Mouse (Mus musculus) cerebellum, postnatal 36 days (tissue): ENCODE measurements around the gene Olfr639.
"Not testable (repeated sequence)": the region's sequence is repeated elsewhere in the genome, so short reads cannot be mapped to it uniquely, and the experiment has no call there.

Experiments used
- DNase-seq, 2 experiments: peaks; one replicate each; pipeline ENCODE4 v3.0.0; 2021 to 2022; ENCODE audit warnings: mixed read lengths in 2 of 2

The Olfr639 gene

GRCm38 (mm10) chr7:104017203-104017602 is at the start of gene Olfr639:
TSS of gene Olfr639 (minus strand) at chr7:104017303.
- no peak for DNase-seq

- no peak for DNase-seq
Measured at GRCm38 (mm10) chr7:104061345-104061744, 44.2 kb upstream of the Olfr639 start, which contains the start of gene 4930516K23Rik. TSS of gene 4930516K23Rik (minus strand) at chr7:104061445.

- DNase-seq = no peak
Measured at GRCm38 (mm10) chr7:104059215-104059614, 42.1 kb upstream of the Olfr639 start.

GRCm38 (mm10) chr7:104052566-104052965 is 35.5 kb upstream of the Olfr639 start, which contains the start of gene Olfr642:
TSS of gene Olfr642 (minus strand) at chr7:104052666.
- no peak for DNase-seq

GRCm38 (mm10) chr7:104050745-104051144 is 33.6 kb upstream of the Olfr639 start:
- DNase-seq = no peak

GRCm38 (mm10) chr7:104035145-104035544 is 18.0 kb upstream of the Olfr639 start, which contains the start of gene Olfr641:
TSS of gene Olfr641 (plus strand) at chr7:104035445.
- DNase-seq = no peak

GRCm38 (mm10) chr7:104026978-104027377 is 9.9 kb upstream of the Olfr639 start:
- no peak for DNase-seq

- DNase-seq = no peak
Measured at GRCm38 (mm10) chr7:104025473-104025872, 8.4 kb upstream of the Olfr639 start, which contains the start of gene Olfr640. TSS of gene Olfr640 (minus strand) at chr7:104025573.

- no peak for DNase-seq
Measured at GRCm38 (mm10) chr7:104021651-104022050, 4.5 kb upstream of the Olfr639 start.

GRCm38 (mm10) chr7:104018953-104019352 is 1.9 kb upstream of the Olfr639 start:
- DNase-seq = no peak

GRCm38 (mm10) chr7:103999124-103999523 is 18.0 kb downstream of the Olfr639 start:
- DNase-seq = no peak

- DNase-seq = no peak
Measured at GRCm38 (mm10) chr7:103998446-103998845, 18.7 kb downstream of the Olfr639 start, which contains the start of gene Olfr638. TSS of gene Olfr638 (plus strand) at chr7:103998746.

GRCm38 (mm10) chr7:103971782-103972181 is 45.3 kb downstream of the Olfr639 start:
- DNase-seq = no peak

GRCm38 (mm10) chr7:103970852-103971251 is 46.3 kb downstream of the Olfr639 start, which contains the start of gene Olfr635:
TSS of gene Olfr635 (plus strand) at chr7:103971152.
- DNase-seq = no peak

GRCm38 (mm10) chr7:103966873-103967272 is 50.2 kb downstream of the Olfr639 start:
- DNase-seq = not testable (repeated sequence)
